Mouse (Mus musculus) brain, adult 2 months (tissue): ENCODE data around the gene Mkrn2.
"Not testable (repeated sequence)": the region's sequence is repeated elsewhere in the genome, so short reads cannot be mapped to it uniquely, and the experiment has no call there.

Experiments used
- DNase-seq: peaks from one replicate; pipeline ENCODE4 v3.0.0; 2011; ENCODE audit warnings: low read depth, low spot score

The Mkrn2 gene

GRCm38 (mm10) chr6:115607429-115607828 is 5.7 kb downstream of the Mkrn2 start:
- peak; percentile 89 for DNase-seq

GRCm38 (mm10) chr6:115609121-115609520 is 7.4 kb downstream of the Mkrn2 start:
- DNase-seq = peak; percentile 55

GRCm38 (mm10) chr6:115610301-115610700 is 8.6 kb downstream of the Mkrn2 start:
- DNase-seq = no peak

- peak; percentile 73 for DNase-seq
These were observed 12.1 kb downstream of the Mkrn2 start for GRCm38 (mm10) chr6:115613793-115614192.

GRCm38 (mm10) chr6:115615983-115616382 is 14.3 kb downstream of the Mkrn2 start:
- DNase-seq = no peak

GRCm38 (mm10) chr6:115619818-115620217 is 18.1 kb downstream of the Mkrn2 start:
- DNase-seq = no peak

GRCm38 (mm10) chr6:115620942-115621341 is 19.2 kb downstream of the Mkrn2 start:
- DNase-seq = no peak

GRCm38 (mm10) chr6:115626121-115626520 is 24.4 kb downstream of the Mkrn2 start:
- DNase-seq = no peak

- DNase-seq = no peak
These were observed 29.5 kb downstream of the Mkrn2 start for GRCm38 (mm10) chr6:115631056-115631795.

- DNase-seq = no peak
These were observed 32.3 kb downstream of the Mkrn2 start for GRCm38 (mm10) chr6:115634015-115634414.

- not testable (repeated sequence) for DNase-seq
These were observed 36.5 kb downstream of the Mkrn2 start for GRCm38 (mm10) chr6:115638188-115638587.

- DNase-seq = peak; percentile 23
These were observed 41.6 kb downstream of the Mkrn2 start for GRCm38 (mm10) chr6:115643315-115643714.

- no peak for DNase-seq
These were observed 48.2 kb downstream of the Mkrn2 start for GRCm38 (mm10) chr6:115649792-115650365.

GRCm38 (mm10) chr6:115650476-115651427 is 49.0 kb downstream of the Mkrn2 start:
- DNase-seq = no peak

- DNase-seq = no peak
These were observed 50.0 kb downstream of the Mkrn2 start for GRCm38 (mm10) chr6:115651719-115652118.

- DNase-seq = no peak
These were observed 52.2 kb downstream of the Mkrn2 start for GRCm38 (mm10) chr6:115653939-115654338.

- DNase-seq = no peak
These were observed 57.1 kb downstream of the Mkrn2 start for GRCm38 (mm10) chr6:115658802-115659201.

- DNase-seq = no peak
These were observed 62.6 kb downstream of the Mkrn2 start for GRCm38 (mm10) chr6:115664268-115664667.

GRCm38 (mm10) chr6:115666641-115667040 is 64.9 kb downstream of the Mkrn2 start:
- DNase-seq = no peak
